22 mouse cellular contexts compared by ENCODE assay signal in genomic region chr14:104274752-104275151, GRCm38 (mm10).
A peak's percentile ranks its signal among the peaks of the same experiment; 100 is the strongest.
DNase-seq lines count a peak whose midpoint lies in the region; ATAC-seq and TF ChIP-seq lines count a peak whose summit lies in the region.
"Had no signal": no experiment of that assay in that cellular context is flagged by ENCODE, and none has a peak within 500 bp of the region (broad histone marks: within the 10 kb centered on the region; RNA-seq: fewer than 3 reads in every experiment).

No protein-coding gene starts in this region.

- no peak for TF ChIP-seq POLR2A in lung, adult 2 months (IDR thresholded peaks at IDR 0.05; ENCODE audit: borderline replicate concordance, extremely low read depth, low read depth, low read length)

- H3K36me3 ChIP-seq in lung, embryonic 14.5 days (ENCODE audit: insufficient read depth), result no peaks in the 10 kb centered on the region
- no peaks in the 10 kb centered on the region for H3K36me3 ChIP-seq in lung, embryonic 15.5 days
- no peaks in the 10 kb centered on the region for H3K36me3 ChIP-seq in lung, embryonic 16.5 days (ENCODE audit: control insufficient read depth, insufficient read depth, low read length)
- H3K36me3 ChIP-seq in lung, postnatal 0 days (ENCODE audit: insufficient read depth, low read length), result no peaks in the 10 kb centered on the region
- H3K36me3 ChIP-seq: G1E had no signal

- no peak overlapping the region for H3K27ac ChIP-seq in lung, embryonic 14.5 days (ENCODE audit: low read depth)
- H3K27ac ChIP-seq in lung, embryonic 15.5 days, result no peak overlapping the region
- no peak overlapping the region for H3K27ac ChIP-seq in lung, embryonic 16.5 days (ENCODE audit: low read length)
- no peak overlapping the region for H3K27ac ChIP-seq in lung, postnatal 0 days (ENCODE audit: low read length)

- TF ChIP-seq CTCF in lung, embryonic 14.5 days (IDR thresholded peaks at IDR 0.05; ENCODE audit: low read depth), result no peak
- TF ChIP-seq CTCF in lung, adult 2 months (IDR thresholded peaks at IDR 0.05; ENCODE audit: insufficient read depth, low read length), result no peak
- no peak for TF ChIP-seq CTCF in lung, postnatal 0 days (IDR thresholded peaks at IDR 0.05)

- WGBS in lung, embryonic 14.5 days, result 33% methylated on average over 4 of the region's 4 CpGs
- whole genome bisulfite sequencing in lung, adult 2 months, result 56% methylated on average over 4 of the region's 4 CpGs
- WGBS in lung, embryonic 15.5 days, result 37% methylated on average over 4 of the region's 4 CpGs
- 42% methylated on average over 4 of the region's 4 CpGs for WGBS in lung, embryonic 16.5 days
- 46% methylated on average over 4 of the region's 4 CpGs for WGBS in lung, postnatal 0 days

- H3K9ac ChIP-seq in lung, embryonic 14.5 days, result no peak overlapping the region
- no peak overlapping the region for H3K9ac ChIP-seq in lung, embryonic 15.5 days
- H3K9ac ChIP-seq in lung, embryonic 16.5 days (ENCODE audit: low read length), result no peak overlapping the region
- H3K9ac ChIP-seq in lung, postnatal 0 days (replicated peaks; ENCODE audit: low read depth), result no peak overlapping the region

- DNase-seq in lung, embryonic 14.5 days, result peak; percentile 78
- DNase-seq in lung, adult 2 months, result no peak
- DNase-seq in lung, postnatal 14 days, result no peak
- no peak for DNase-seq in lung, postnatal 10 days
- DNase-seq in lung, postnatal 0 days (ENCODE audit: low spot score), result peak; percentile 37
- no peak for DNase-seq in lung, postnatal 4 days
- DNase-seq: adrenal gland, adult 2 months; adrenal gland, adult 8-10 months; adrenal gland, postnatal 10 days; adrenal gland, postnatal 14 days; adrenal gland, postnatal 25 days; adrenal gland, postnatal 36 days; B cell, adult 2 months; cerebellum, adult 11 months; cerebellum, adult 11-12 months had no signal

- H3K4me2 ChIP-seq in lung, embryonic 14.5 days, result no peak overlapping the region
- no peak overlapping the region for H3K4me2 ChIP-seq in lung, embryonic 15.5 days
- H3K4me2 ChIP-seq in lung, embryonic 16.5 days (ENCODE audit: low read depth, low read length), result no peak overlapping the region
- no peak overlapping the region for H3K4me2 ChIP-seq in lung, postnatal 0 days (replicated peaks; ENCODE audit: low read depth, low read length)

- 0 out of 2 replicates have a peak, but pooled peaks have one; percentile 8 for TF ChIP-seq EP300 in lung, postnatal 0 days (IDR thresholded peaks at IDR 0.05)

- no peaks in the 10 kb centered on the region for H3K27me3 ChIP-seq in lung, embryonic 14.5 days (ENCODE audit: insufficient read depth, low read length)
- H3K27me3 ChIP-seq in lung, embryonic 15.5 days, result no peaks in the 10 kb centered on the region
- H3K27me3 ChIP-seq in lung, embryonic 16.5 days (ENCODE audit: control insufficient read depth, insufficient read depth, low read depth, low read length), result no peaks in the 10 kb centered on the region
- H3K27me3 ChIP-seq in lung, postnatal 0 days (replicated peaks; ENCODE audit: insufficient read depth, low read length), result no peaks in the 10 kb centered on the region
- H3K27me3 ChIP-seq: CH12.LX had no signal

- no peaks in the 10 kb centered on the region for H3K4me1 ChIP-seq in lung, embryonic 14.5 days (ENCODE audit: insufficient read depth)
- H3K4me1 ChIP-seq in lung, adult 2 months (ENCODE audit: control insufficient read depth, insufficient read depth, low read length), result no peaks in the 10 kb centered on the region
- H3K4me1 ChIP-seq in lung, embryonic 15.5 days, result no peaks in the 10 kb centered on the region
- no peaks in the 10 kb centered on the region for H3K4me1 ChIP-seq in lung, embryonic 16.5 days (replicated peaks; ENCODE audit: control insufficient read depth, insufficient read depth, low read length)
- no peaks in the 10 kb centered on the region for H3K4me1 ChIP-seq in lung, postnatal 0 days (ENCODE audit: insufficient read depth, low read depth, low read length)

- no peak overlapping the region for H3K4me3 ChIP-seq in lung, embryonic 14.5 days (ENCODE audit: low read depth, low read length)
- no peak overlapping the region for H3K4me3 ChIP-seq in lung, adult 2 months (replicated peaks; ENCODE audit: extremely low read depth, low read depth, low read length)
- no peak overlapping the region for H3K4me3 ChIP-seq in lung, embryonic 15.5 days
- no peak overlapping the region for H3K4me3 ChIP-seq in lung, embryonic 16.5 days (ENCODE audit: low read length)
- no peak overlapping the region for H3K4me3 ChIP-seq in lung, postnatal 0 days (ENCODE audit: low read depth, low read length)

- ATAC-seq in lung, embryonic 14.5 days (ENCODE audit: insufficient read depth), result peak; percentile 78; the same call in 1 of the 2 replicates
- peak; percentile 76; the same call in 1 of the 2 replicates for ATAC-seq in lung, embryonic 15.5 days (ENCODE audit: borderline replicate concordance, extremely low read depth, low FRiP score, low TSS enrichment)
- peak; percentile 86 for ATAC-seq in lung, embryonic 16.5 days (ENCODE audit: low read depth)
- ATAC-seq in lung, postnatal 0 days, result no peak
- ATAC-seq: activated CD4-positive, CD25-positive, alpha-beta regulatory T cell, adult 4 months; CD4-positive, CD25-positive, alpha-beta regulatory T cell, adult 4 months; Patski had no signal

- no peaks in the 10 kb centered on the region for H3K9me3 ChIP-seq in lung, embryonic 14.5 days (ENCODE audit: low read depth, low read length)
- no peaks in the 10 kb centered on the region for H3K9me3 ChIP-seq in lung, embryonic 15.5 days
- H3K9me3 ChIP-seq in lung, embryonic 16.5 days (ENCODE audit: control insufficient read depth, low read length), result no peaks in the 10 kb centered on the region
- no peaks in the 10 kb centered on the region for H3K9me3 ChIP-seq in lung, postnatal 0 days (ENCODE audit: low read length)

Comparison
In these comparisons a context has a peak if more than half of its experiments do, and no peak if none do; other contexts are left out.
1. DNase-seq: peak in lung, embryonic 14.5 days (single experiment) and lung, postnatal 0 days (single experiment); none in lung, adult 2 months (single experiment), lung, postnatal 14 days (single experiment), lung, postnatal 10 days (single experiment) and lung, postnatal 4 days (0 of 2).